Mouse (Mus musculus) hindbrain, embryonic 16.5 days (tissue): Measurements from ENCODE around the gene Aldh3b2. TPM values are rescaled to one million over a fixed set of nuclear protein-coding genes. Genes with fewer than 3 reads are reported as not detected.
"Not testable (repeated sequence)": the region's sequence is repeated elsewhere in the genome, so short reads cannot be mapped to it uniquely, and the experiment has no call there.

Experiments
- ATAC-seq: fragments of 200-750 bp; cut with Nextera tagmentation; 2 replicates; pipeline ENCODE4 v1.8.0; 2017; ENCODE audit warnings: moderate TSS enrichment, moderate library complexity
- H3K27ac ChIP-seq: fragments of 300-500 bp; sonication (generic); 2 replicates; pipeline ENCODE4 v1.5.1; 2014; ENCODE audit warnings: low read depth, mild to moderate bottlenecking, control low read depth, low read length, moderate library complexity
- H3K27me3 ChIP-seq: fragments of 300-500 bp; sonication (generic); replicated peaks from 2 replicates; pipeline ENCODE4 v1.6.1; 2014; ENCODE audit warnings: low read length; ENCODE audit not compliant: control insufficient read depth, insufficient read depth
- H3K36me3 ChIP-seq: fragments of 300-500 bp; sonication (generic); 2 replicates; pipeline ENCODE4 v1.6.1; 2014; ENCODE audit warnings: mild to moderate bottlenecking, low read length, moderate library complexity, mixed read lengths; ENCODE audit not compliant: control insufficient read depth, insufficient read depth
- H3K4me1 ChIP-seq: fragments of 300-500 bp; sonication (generic); 2 replicates; pipeline ENCODE4 v1.6.1; 2014; ENCODE audit warnings: low read depth, low read length; ENCODE audit not compliant: control insufficient read depth, insufficient read depth
- H3K4me2 ChIP-seq: fragments of 300-500 bp; sonication (generic); 2 replicates; pipeline ENCODE4 v1.6.1; 2014; ENCODE audit warnings: mild to moderate bottlenecking, low read length, control low read depth, moderate library complexity
- H3K4me3 ChIP-seq: fragments of 300-500 bp; sonication (generic); 2 replicates; pipeline ENCODE4 v1.5.1; 2014; ENCODE audit warnings: mild to moderate bottlenecking, low read length, control low read depth, moderate library complexity
- H3K9ac ChIP-seq: fragments of 300-500 bp; sonication (generic); 2 replicates; pipeline ENCODE4 v1.6.1; 2014; ENCODE audit warnings: low read depth, mild to moderate bottlenecking, control low read depth, low read length, moderate library complexity
- H3K9me3 ChIP-seq: fragments of 300-500 bp; sonication (generic); 2 replicates; pipeline ENCODE4 v1.6.1; 2014; ENCODE audit warnings: mild to moderate bottlenecking, low read length, moderate library complexity; ENCODE audit not compliant: control insufficient read depth
- WGBS: fragments of 180-500 bp; shearing (Covaris S2); extraction: QIAGEN DNeasy Blood & Tissue Kit; methylation state at CpG from one replicate; pipeline ENCODE4 v1.1.7; 2014; 5-methylcytosine and 5-hydroxymethylcytosine counted together
- polyA plus RNA-seq: library from polyadenylated mRNA; unstranded; fragments of >200 nt; fragmentation: Nextera tagmentation; extraction: Ambion mirVana; gene quantifications from 2 replicates; pipeline ENCODE4 v1.2.1, GENCODE M21; 2015

The Aldh3b2 gene
- polyA plus RNA-seq, 1 experiment from 2014 or later: 0.66 TPM

DNA sequence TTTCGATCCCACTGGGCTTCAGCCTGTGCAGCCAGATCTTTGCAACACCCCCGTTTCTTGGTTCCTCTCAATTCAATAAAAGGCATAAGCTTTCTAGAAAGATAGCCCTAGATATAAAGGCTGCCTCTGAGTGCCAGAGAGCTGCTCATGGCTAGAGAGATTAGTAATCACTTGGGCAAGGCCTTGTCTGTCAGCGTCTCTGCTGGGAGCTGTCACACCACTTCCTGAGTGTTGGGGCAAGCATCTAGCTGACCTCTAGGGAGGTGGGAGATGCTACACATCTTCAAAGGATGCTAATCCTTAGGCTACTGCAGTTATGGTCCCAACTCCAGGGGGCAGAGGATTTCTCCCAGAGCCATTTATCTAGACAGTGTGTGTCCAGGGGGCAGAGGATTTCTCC, 4.9 kb upstream of the Aldh3b2 start:
- no peak overlapping the region for H3K9ac ChIP-seq
- H3K4me2 ChIP-seq: no peak overlapping the region
- no peaks in the 10 kb centered on the region for H3K27me3 ChIP-seq
- no peak overlapping the region for H3K4me3 ChIP-seq
- ATAC-seq: no peak
- H3K36me3 ChIP-seq: no peaks in the 10 kb centered on the region
- no peaks in the 10 kb centered on the region for H3K4me1 ChIP-seq
- no peak overlapping the region for H3K27ac ChIP-seq
- H3K9me3 ChIP-seq: no peaks in the 10 kb centered on the region
- WGBS: 71% methylated on average over 3 of the region's 3 CpGs

DNA sequence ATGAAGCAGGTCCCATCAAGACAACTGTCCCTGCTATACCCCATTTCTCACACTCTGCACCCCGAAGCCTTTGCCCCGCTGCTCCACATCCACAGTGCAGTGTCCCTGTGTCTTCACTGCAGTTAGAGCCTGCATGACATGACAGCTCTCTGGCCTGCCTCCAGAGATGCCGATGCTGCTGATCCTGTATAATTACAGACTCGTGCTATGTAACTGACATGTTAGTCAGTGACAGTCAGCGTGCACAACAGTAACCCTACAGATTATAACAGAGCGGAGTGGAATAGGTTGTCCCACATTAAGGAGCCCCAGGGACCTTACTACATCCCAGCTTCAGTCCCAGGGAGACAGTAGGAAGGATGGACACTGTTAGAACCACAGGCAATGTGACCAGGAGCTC, 2.5 kb downstream of the Aldh3b2 start:
- H3K4me2 ChIP-seq, H3K27me3 ChIP-seq, H3K27ac ChIP-seq, H3K9me3 ChIP-seq, H3K36me3 ChIP-seq, H3K4me3 ChIP-seq, H3K4me1 ChIP-seq, ATAC-seq, H3K9ac ChIP-seq: not testable (repeated sequence)
- 75% methylated on average over 6 of the region's 6 CpGs for WGBS

- 81% methylated on average over 2 of the region's 2 CpGs for WGBS
- Histone ChIP-seq H3K27ac (no peak overlapping the region), H3K36me3 (no peaks in the 10 kb centered on the region), H3K4me1 (no peaks in the 10 kb centered on the region), H3K9me3 (no peaks in the 10 kb centered on the region), H3K9ac (no peak overlapping the region), H3K27me3 (no peaks in the 10 kb centered on the region), H3K4me3 (no peak overlapping the region), H3K4me2 (no peak overlapping the region)
- ATAC-seq: no peak
Measured at GRCm38 (mm10) chr19:3975866-3976265, 3.7 kb downstream of the Aldh3b2 start.

DNA sequence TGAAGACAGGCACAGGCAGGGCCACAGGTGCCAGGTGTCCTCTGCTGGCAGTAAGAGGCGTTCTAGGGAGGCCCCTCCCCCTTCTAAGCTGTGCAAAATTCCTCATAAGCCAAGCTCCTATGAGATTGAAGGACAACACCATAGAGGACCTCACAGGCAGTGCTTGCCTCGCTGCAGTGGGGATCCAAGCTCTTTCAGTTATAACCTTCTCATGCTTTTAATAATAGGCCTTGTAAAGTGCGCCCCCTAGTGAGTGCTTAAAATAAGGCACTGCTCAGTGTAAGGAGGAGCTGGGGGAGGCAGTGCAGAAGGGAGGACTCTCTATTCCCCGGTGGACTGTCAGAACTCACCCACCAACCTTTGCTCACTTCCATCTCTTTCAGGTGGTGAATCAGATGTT, 8.2 kb downstream of the Aldh3b2 start:
- Histone ChIP-seq H3K27me3 (no peaks in the 10 kb centered on the region), H3K36me3 (no peaks in the 10 kb centered on the region), H3K27ac (no peak overlapping the region), H3K4me3 (no peak overlapping the region), H3K4me2 (no peak overlapping the region), H3K9ac (no peak overlapping the region), H3K4me1 (0 out of 2 replicates have a peak, but pooled peaks cover 3% of the 10 kb centered on the region), H3K9me3 (no peaks in the 10 kb centered on the region)
- WGBS: 12% methylated on average over 4 of the region's 4 CpGs
- peak; percentile 81 for ATAC-seq

DNA sequence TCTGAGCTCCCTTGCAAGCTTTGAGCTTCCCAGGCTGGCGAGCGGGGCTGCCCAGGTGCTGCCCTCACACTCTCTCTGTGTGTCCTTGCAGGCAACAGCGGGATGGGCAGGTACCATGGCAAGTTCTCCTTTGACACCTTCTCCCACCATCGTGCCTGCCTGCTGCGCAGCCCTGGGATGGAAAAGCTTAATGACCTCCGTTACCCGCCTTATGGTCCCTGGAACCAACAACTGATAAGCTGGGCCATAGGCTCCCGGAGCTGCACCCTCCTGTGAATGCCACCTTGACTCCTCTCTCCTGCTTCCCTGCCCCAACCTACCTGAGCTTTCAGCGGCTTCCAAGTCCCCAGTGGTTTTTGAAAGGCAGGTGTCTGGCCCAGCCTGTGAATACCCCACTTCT, 8.8 kb downstream of the Aldh3b2 start:
- no peak overlapping the region for H3K4me2 ChIP-seq
- no peak overlapping the region for H3K27ac ChIP-seq
- 80% methylated on average over 9 of the region's 9 CpGs for WGBS
- H3K27me3 ChIP-seq: no peaks in the 10 kb centered on the region
- no peak overlapping the region for H3K4me3 ChIP-seq
- no peaks in the 10 kb centered on the region for H3K9me3 ChIP-seq
- no peaks in the 10 kb centered on the region for H3K36me3 ChIP-seq
- no peak for ATAC-seq
- no peak overlapping the region for H3K9ac ChIP-seq
- H3K4me1 ChIP-seq: 0 out of 2 replicates have a peak, but pooled peaks cover 3% of the 10 kb centered on the region

GRCm38 (mm10) chr19:3983527-3984200, 11.5 kb downstream of the Aldh3b2 start:
- 23% methylated on average over 9 of the region's 9 CpGs for WGBS
- no peaks in the 10 kb centered on the region for H3K27me3 ChIP-seq
- ATAC-seq: no peak
- H3K4me3 ChIP-seq: no peak overlapping the region
- H3K9me3 ChIP-seq: no peaks in the 10 kb centered on the region
- H3K27ac ChIP-seq: no peak overlapping the region
- peaks cover 3% of the 10 kb centered on the region; the same call in 1 of the 2 replicates for H3K4me1 ChIP-seq
- no peaks in the 10 kb centered on the region for H3K36me3 ChIP-seq
- H3K9ac ChIP-seq: no peak overlapping the region
- H3K4me2 ChIP-seq: no peak overlapping the region

GRCm38 (mm10) chr19:3985261-3985681, 13.1 kb downstream of the Aldh3b2 start:
- ATAC-seq: no peak
- Histone ChIP-seq H3K4me1 (peaks cover 3% of the 10 kb centered on the region; the same call in 1 of the 2 replicates), H3K36me3 (no peaks in the 10 kb centered on the region), H3K9me3 (no peaks in the 10 kb centered on the region), H3K4me3 (no peak overlapping the region), H3K27me3 (no peaks in the 10 kb centered on the region), H3K9ac (no peak overlapping the region), H3K27ac (no peak overlapping the region), H3K4me2 (no peak overlapping the region)
- WGBS: 20% methylated on average over 8 of the region's 8 CpGs

GRCm38 (mm10) chr19:3986334-3986733, 14.2 kb downstream of the Aldh3b2 start, which contains the start of gene Acy3:
TSS of gene Acy3 (plus strand) at chr19:3986570.
- Histone ChIP-seq H3K9me3 (no peaks in the 10 kb centered on the region), H3K36me3 (no peaks in the 10 kb centered on the region), H3K4me1 (peaks cover 3% of the 10 kb centered on the region; the same call in 1 of the 2 replicates), H3K4me3 (no peak within 1 kb of the TSS), H3K27me3 (no peaks in the 10 kb centered on the region), H3K9ac (no peak within 1 kb of the TSS; the same call in 1 of the 2 replicates), H3K4me2 (no peak within 1 kb of the TSS), H3K27ac (no peak within 1 kb of the TSS)
- WGBS: 13% methylated on average over 7 of the region's 8 CpGs
- ATAC-seq: peak; percentile 51; the same call in 1 of the 2 replicates

DNA sequence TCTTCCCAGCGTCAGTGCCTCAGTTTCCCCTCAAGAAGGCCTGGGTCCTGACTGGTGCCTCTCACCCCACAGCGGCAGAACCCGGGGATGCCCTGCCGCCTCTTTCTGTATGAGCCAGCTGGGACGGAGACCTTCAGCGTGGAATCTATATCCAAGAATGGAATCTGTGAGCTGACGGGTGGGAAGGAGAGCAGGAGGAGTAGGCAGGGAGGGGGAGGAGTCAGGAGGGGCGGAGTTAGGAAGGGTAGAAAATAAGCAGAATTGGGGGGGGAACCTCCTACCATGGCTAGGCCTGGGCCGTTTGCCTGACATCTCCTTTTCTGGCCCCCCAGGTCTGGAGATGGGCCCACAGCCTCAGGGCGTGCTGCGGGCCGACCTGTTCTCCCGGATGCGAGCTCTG, 15.9 kb downstream of the Aldh3b2 start:
- H3K9ac ChIP-seq: no peak overlapping the region
- H3K27ac ChIP-seq: no peak overlapping the region
- no peak for ATAC-seq
- no peaks in the 10 kb centered on the region for H3K27me3 ChIP-seq
- peaks cover 3% of the 10 kb centered on the region; the same call in 1 of the 2 replicates for H3K4me1 ChIP-seq
- no peak overlapping the region for H3K4me2 ChIP-seq
- WGBS: 92% methylated on average over 14 of the region's 14 CpGs
- H3K9me3 ChIP-seq: no peaks in the 10 kb centered on the region
- H3K36me3 ChIP-seq: no peaks in the 10 kb centered on the region
- H3K4me3 ChIP-seq: no peak overlapping the region
